Mouse (Mus musculus) left cerebral cortex, postnatal 36 days (tissue): ENCODE data around the gene Tmem9. TPM values are rescaled to one million over a fixed set of nuclear protein-coding genes. Genes with fewer than 3 reads are reported as not detected.
A peak's percentile ranks its signal among the peaks of the same experiment; 100 is the strongest.

ENCODE experiments used
- DNase-seq, 2 experiments: peaks; one replicate each; pipeline ENCODE4 v3.0.0; 2021 to 2022; ENCODE audit warnings: low spot score in 2 of 2, mixed read lengths in 1 of 2
- intact Hi-C: fragments of 180-260 bp; cut with DNase I; formaldehyde crosslinking; loops from one replicate; pipeline ENCODE4 v1.15.1; 2025
- total RNA-seq, 2 experiments: library from RNA; stranded (reverse); gene quantifications; 2 replicates each; pipeline ENCODE4 v1.2.3; 2021

Tmem9 gene
- total RNA-seq: 10 to 100 TPM; 61.4 to 63.7 TPM

- intact Hi-C loops: no loop called here
- DNase-seq: peak; percentile 42
Observed at GRCm38 (mm10) chr1:136007211-136008158, at the start of gene Tmem9. Gene Tmem9, plus strand, starts transcription at chr1:136008150.

- intact Hi-C loops: no loop called here
Observed at GRCm38 (mm10) chr1:135958483-135958882, 49.5 kb upstream of the Tmem9 start.

DNA sequence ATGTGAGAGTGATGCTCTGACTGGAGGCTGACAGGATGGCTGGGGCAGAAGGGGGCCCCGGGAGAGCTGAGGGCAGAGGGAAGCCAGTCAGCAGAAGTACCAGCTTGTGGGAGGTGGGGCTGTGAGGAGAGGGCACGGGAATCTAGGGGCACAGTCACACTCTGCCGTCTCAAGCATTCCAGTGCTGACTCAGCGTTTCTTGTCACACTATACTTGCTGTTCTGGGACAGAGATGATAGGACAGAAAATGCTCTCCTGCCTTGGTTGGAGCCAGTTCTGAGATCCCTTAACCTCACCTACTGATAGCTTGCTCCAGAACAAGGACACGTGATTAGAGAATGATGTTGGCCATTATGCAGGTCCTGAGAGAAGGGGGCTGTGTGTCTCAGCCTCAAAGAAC, 44.8 kb upstream of the Tmem9 start:
- no peak for DNase-seq
- intact Hi-C loops: no loop called here

More at GRCm38 (mm10) chr1:135958483-135958882, 49.5 kb upstream of the Tmem9 start:
- DNase-seq: no peak

DNA sequence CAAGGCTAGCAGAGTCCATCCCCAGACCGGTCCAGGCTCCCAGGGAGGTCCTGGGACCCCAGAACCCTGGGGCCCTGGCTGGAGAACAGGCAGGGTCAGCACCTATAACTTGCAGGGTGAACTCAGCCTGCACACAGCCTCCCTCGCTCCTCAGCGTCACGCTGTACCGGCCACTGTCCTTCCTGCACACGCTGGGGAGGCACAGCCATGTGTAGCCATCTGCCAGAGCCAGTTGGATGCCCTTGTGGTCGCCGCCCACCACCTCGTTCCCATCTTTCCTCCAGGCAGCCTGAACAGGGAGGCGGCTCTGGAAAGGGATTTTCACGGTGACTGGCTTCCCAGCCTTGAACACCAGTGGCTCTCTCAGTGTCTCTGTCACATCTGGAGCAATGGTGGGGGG, 43.4 kb upstream of the Tmem9 start:
- intact Hi-C loops: no loop called here
- peak; percentile 19 to 39 for DNase-seq

- no peak for DNase-seq
- intact Hi-C loops: no loop called here
Observed at GRCm38 (mm10) chr1:135967739-135968138, 40.2 kb upstream of the Tmem9 start.

DNA sequence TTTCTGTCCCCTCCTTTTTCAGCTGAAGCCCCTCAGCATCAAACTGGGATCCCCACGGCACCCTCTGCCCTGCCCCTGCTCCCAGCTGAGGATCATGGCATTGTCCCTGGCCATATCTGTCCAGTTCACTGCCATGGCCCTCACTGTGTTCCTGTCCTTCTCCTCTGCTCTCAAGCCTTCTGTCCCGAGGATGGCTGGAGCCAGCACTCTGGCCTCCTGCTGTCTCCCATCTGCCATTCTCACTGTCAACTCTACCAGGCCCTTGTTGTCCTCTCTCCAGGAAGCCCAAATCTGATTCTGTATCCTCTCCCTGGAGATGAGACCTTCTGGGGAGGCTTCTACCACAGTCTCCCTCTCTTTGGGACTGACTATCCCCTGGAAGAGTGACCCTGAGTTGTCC, 37.5 kb upstream of the Tmem9 start:
- intact Hi-C loops: no loop called here
- no peak for DNase-seq

GRCm38 (mm10) chr1:135972576-135972975, 35.4 kb upstream of the Tmem9 start:
- intact Hi-C loops: no loop called here
- DNase-seq: no peak

DNA sequence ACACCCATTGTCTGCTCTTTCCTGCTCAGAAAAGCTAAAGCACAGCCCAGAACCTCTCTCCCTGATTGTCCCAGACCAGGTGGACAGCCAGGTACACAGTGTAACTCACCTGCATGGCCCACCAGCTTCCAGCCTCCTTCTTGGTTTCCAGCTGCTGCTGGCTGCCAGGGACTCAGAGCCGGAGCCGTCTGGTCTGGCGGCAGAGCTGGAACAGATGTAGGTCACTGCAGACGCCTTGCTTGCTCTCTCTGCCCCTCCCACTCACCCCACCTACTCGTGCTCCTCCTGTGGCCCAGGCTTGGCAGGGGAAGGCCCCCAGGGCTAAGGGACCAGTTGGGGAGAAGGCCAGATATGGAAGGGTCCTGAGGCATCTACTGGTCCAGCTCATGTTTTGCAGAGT, 23.8 kb upstream of the Tmem9 start:
- intact Hi-C loops: no loop called here
- no peak for DNase-seq

GRCm38 (mm10) chr1:135989876-135990275, 18.1 kb upstream of the Tmem9 start:
- intact Hi-C loops: no loop called here
- no peak for DNase-seq

DNA sequence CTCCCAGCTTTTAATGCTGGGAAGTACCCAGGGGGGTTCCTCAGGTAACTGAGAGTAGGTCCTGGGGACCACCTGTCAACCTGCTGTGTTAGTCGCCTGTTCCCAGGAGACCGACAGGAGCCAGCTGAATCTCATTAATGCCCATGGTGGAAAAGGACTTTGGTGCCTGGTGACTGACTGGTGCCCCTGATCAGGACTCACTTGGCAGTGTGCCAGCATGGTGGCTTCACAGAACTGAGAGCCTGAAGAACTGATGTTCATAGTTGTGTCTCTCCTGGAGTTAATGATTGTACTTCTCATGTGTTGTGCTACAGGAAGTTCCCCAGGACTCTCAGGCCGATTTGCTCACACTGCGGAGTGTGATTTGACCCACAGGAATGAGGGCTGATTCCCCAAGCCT, 14.5 kb upstream of the Tmem9 start:
- intact Hi-C loops: no loop called here
- no peak for DNase-seq

GRCm38 (mm10) chr1:135997537-135997936, 10.4 kb upstream of the Tmem9 start:
- intact Hi-C loops: no loop called here
- DNase-seq: no peak

- no peak for DNase-seq
Observed at GRCm38 (mm10) chr1:135999720-136000287, 8.1 kb upstream of the Tmem9 start.

GRCm38 (mm10) chr1:136001438-136001837, 6.5 kb upstream of the Tmem9 start:
- no peak for DNase-seq
- intact Hi-C loops: no loop called here

More at GRCm38 (mm10) chr1:135999720-136000287, 8.1 kb upstream of the Tmem9 start:
- intact Hi-C loops: no loop called here

GRCm38 (mm10) chr1:136006292-136006748, 1.6 kb upstream of the Tmem9 start, which contains the start of gene Igfn1:
Gene Igfn1, minus strand, starts transcription at chr1:136006342.
- intact Hi-C loops: no loop called here
- DNase-seq: no peak

- intact Hi-C loops: no loop called here
- no peak for DNase-seq
Observed at GRCm38 (mm10) chr1:136008159-136008533, 196 bp downstream of the Tmem9 start.

DNA sequence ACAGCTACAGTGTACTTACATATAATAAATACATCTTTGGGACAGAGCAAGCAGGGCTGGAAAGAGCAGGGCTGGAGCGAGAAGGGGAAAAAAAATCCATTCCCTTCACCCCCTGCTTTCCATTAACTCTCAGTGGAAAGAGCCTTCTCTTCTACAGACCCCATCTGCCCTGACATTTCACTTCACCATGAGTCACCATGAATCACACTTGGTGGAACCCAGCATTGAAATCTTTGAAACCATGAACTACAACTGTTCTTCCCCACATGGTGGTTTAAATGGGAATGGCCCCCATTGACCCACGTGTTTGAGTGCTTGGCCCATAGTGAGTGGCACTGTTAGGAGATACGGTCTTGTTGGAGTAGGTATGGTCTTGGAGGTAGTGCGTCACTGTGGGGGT, 2.3 kb downstream of the Tmem9 start:
- intact Hi-C loops: no loop called here
- DNase-seq: no peak

GRCm38 (mm10) chr1:136013513-136013912, 5.6 kb downstream of the Tmem9 start:
- no peak for DNase-seq
- intact Hi-C loops: no loop called here

- DNase-seq: no peak
- intact Hi-C loops: no loop called here
Observed at GRCm38 (mm10) chr1:136014796-136015502, 7.0 kb downstream of the Tmem9 start.

DNA sequence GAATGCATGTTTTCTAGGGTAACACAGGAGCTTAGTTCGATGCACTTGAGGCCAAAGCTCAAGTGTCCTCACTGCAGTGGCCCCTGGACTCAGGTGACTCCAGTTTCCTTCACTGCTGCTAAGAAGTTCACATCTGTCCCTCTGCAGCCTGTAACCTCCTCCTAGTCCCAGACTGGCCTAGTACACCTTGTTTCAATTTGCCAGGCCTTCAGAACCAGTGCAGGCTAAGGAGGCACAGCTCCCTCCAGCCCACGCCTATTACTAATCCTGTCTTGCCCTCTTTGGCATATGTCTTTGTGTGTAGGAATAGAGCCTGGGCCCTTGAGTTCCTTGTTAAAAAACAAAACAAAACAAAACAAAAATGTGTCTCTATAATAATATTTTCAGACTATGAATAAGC, 9.4 kb downstream of the Tmem9 start:
- no peak for DNase-seq
- intact Hi-C loops: no loop called here

GRCm38 (mm10) chr1:136017907-136018313, 10.0 kb downstream of the Tmem9 start:
- peak; percentile 88 to 92 for DNase-seq
- intact Hi-C loops: no loop called here
